Mouse (Mus musculus) midbrain, embryonic 11.5 days (tissue): Measurements from ENCODE around the gene Bmper. TPM values are rescaled to one million over a fixed set of nuclear protein-coding genes. Genes with fewer than 3 reads are reported as not detected.

Experiments
- ATAC-seq: fragments of 200-750 bp; cut with Nextera tagmentation; 2 replicates; pipeline ENCODE4 v1.8.0; 2017; ENCODE audit warnings: moderate TSS enrichment, moderate library complexity; ENCODE audit not compliant: low FRiP score
- DNase-seq: peaks from one replicate; pipeline ENCODE4 v3.0.0; 2015; ENCODE audit warnings: low spot score; ENCODE audit errors: missing footprints
- H3K27ac ChIP-seq: fragments of 300-500 bp; sonication (generic); 2 replicates; pipeline ENCODE4 v1.5.1; 2014; ENCODE audit warnings: low read depth, low read length
- H3K27me3 ChIP-seq: fragments of 300-500 bp; sonication (generic); 2 replicates; pipeline ENCODE4 v1.6.1; 2014; ENCODE audit warnings: mild to moderate bottlenecking, low read length, moderate library complexity, mixed read lengths; ENCODE audit not compliant: control insufficient read depth, insufficient read depth
- H3K36me3 ChIP-seq: fragments of 300-500 bp; sonication (generic); 2 replicates; pipeline ENCODE4 v1.6.1; 2014; ENCODE audit warnings: mild to moderate bottlenecking, low read length, moderate library complexity, mixed read lengths; ENCODE audit not compliant: control insufficient read depth, insufficient read depth
- H3K4me1 ChIP-seq: fragments of 300-500 bp; sonication (generic); 2 replicates; pipeline ENCODE4 v1.6.1; 2014; ENCODE audit warnings: low read length; ENCODE audit not compliant: control insufficient read depth, insufficient read depth
- H3K4me2 ChIP-seq: fragments of 300-500 bp; sonication (generic); 2 replicates; pipeline ENCODE4 v1.6.1; 2014; ENCODE audit warnings: mild to moderate bottlenecking, moderate library complexity
- H3K4me3 ChIP-seq: fragments of 300-500 bp; sonication (generic); 2 replicates; pipeline ENCODE4 v1.5.1; 2014; ENCODE audit warnings: low read depth, low read length
- H3K9ac ChIP-seq: fragments of 300-500 bp; sonication (generic); 2 replicates; pipeline ENCODE4 v1.6.1; 2014; ENCODE audit warnings: low read length
- H3K9me3 ChIP-seq: fragments of 300-500 bp; sonication (generic); 2 replicates; pipeline ENCODE4 v1.6.1; 2016; ENCODE audit warnings: low read length; ENCODE audit not compliant: control insufficient read depth
- WGBS: fragments of 180-500 bp; shearing (Covaris S2); extraction: QIAGEN DNeasy Blood & Tissue Kit; methylation state at CpG from one replicate; pipeline ENCODE4 v1.1.7; 2014; 5-methylcytosine and 5-hydroxymethylcytosine counted together
- polyA plus RNA-seq: library from polyadenylated mRNA; unstranded; fragments of >200 nt; fragmentation: Nextera tagmentation; extraction: Ambion mirVana; gene quantifications from 2 replicates; pipeline ENCODE4 v1.2.1, GENCODE M21; 2014

Gene Bmper
- polyA plus RNA-seq, 1 experiment from 2014 or later: 2.7 TPM

- 87% methylated on average over 3 of the region's 3 CpGs for WGBS
Observed at GRCm38 (mm10) chr9:23384880-23385279, 162.0 kb downstream of the Bmper start.

GRCm38 (mm10) chr9:23386201-23386600 lies 163.3 kb downstream of the Bmper start:
- no peak overlapping the region for H3K4me3 ChIP-seq
- no peak for ATAC-seq
- H3K4me2 ChIP-seq: no peak overlapping the region
- H3K36me3 ChIP-seq: no peaks in the 10 kb centered on the region
- H3K9ac ChIP-seq: no peak overlapping the region
- H3K27ac ChIP-seq: no peak overlapping the region
- DNase-seq: no peak
- H3K9me3 ChIP-seq: no peaks in the 10 kb centered on the region
- WGBS: 78% methylated on average over 3 of the region's 3 CpGs
- no peaks in the 10 kb centered on the region for H3K27me3 ChIP-seq
- no peaks in the 10 kb centered on the region for H3K4me1 ChIP-seq

More at GRCm38 (mm10) chr9:23384880-23385279, 162.0 kb downstream of the Bmper start:
- no peaks in the 10 kb centered on the region for H3K27me3 ChIP-seq
- DNase-seq (no peak), ATAC-seq (no peak)
- no peak overlapping the region for H3K27ac ChIP-seq
- peaks cover 6% of the 10 kb centered on the region; the same call in 1 of the 2 replicates for H3K4me1 ChIP-seq
- H3K9ac ChIP-seq: no peak overlapping the region
- H3K36me3 ChIP-seq: no peaks in the 10 kb centered on the region
- no peak overlapping the region for H3K4me3 ChIP-seq
- H3K4me2 ChIP-seq: no peak overlapping the region
- H3K9me3 ChIP-seq: no peaks in the 10 kb centered on the region

GRCm38 (mm10) chr9:23390118-23390517 lies 167.2 kb downstream of the Bmper start:
- H3K9me3 ChIP-seq: no peaks in the 10 kb centered on the region
- 83% methylated on average over 3 of the region's 3 CpGs for WGBS
- ATAC-seq: no peak

GRCm38 (mm10) chr9:23394652-23395317 lies 171.9 kb downstream of the Bmper start:
- no peak for ATAC-seq

More at GRCm38 (mm10) chr9:23390118-23390517, 167.2 kb downstream of the Bmper start:
- no peak for DNase-seq
- no peaks in the 10 kb centered on the region for H3K36me3 ChIP-seq
- no peaks in the 10 kb centered on the region for H3K4me1 ChIP-seq
- H3K4me2 ChIP-seq: no peak overlapping the region
- H3K9ac ChIP-seq: no peak overlapping the region
- no peaks in the 10 kb centered on the region for H3K27me3 ChIP-seq
- no peak overlapping the region for H3K4me3 ChIP-seq
- H3K27ac ChIP-seq: no peak overlapping the region

GRCm38 (mm10) chr9:23396186-23396585 lies 173.3 kb downstream of the Bmper start:
- H3K4me2 ChIP-seq: no peak overlapping the region
- no peaks in the 10 kb centered on the region for H3K27me3 ChIP-seq
- WGBS: 88% methylated on average over 7 of the region's 7 CpGs
- no peak overlapping the region for H3K27ac ChIP-seq
- ATAC-seq (no peak), DNase-seq (no peak)
- no peak overlapping the region for H3K9ac ChIP-seq
- H3K4me1 ChIP-seq: no peaks in the 10 kb centered on the region
- no peaks in the 10 kb centered on the region for H3K36me3 ChIP-seq
- H3K4me3 ChIP-seq: no peak overlapping the region
- H3K9me3 ChIP-seq: no peaks in the 10 kb centered on the region

More at GRCm38 (mm10) chr9:23394652-23395317, 171.9 kb downstream of the Bmper start:
- Histone ChIP-seq H3K9me3 (no peaks in the 10 kb centered on the region), H3K36me3 (no peaks in the 10 kb centered on the region), H3K9ac (no peak overlapping the region), H3K27me3 (no peaks in the 10 kb centered on the region), H3K4me3 (no peak overlapping the region), H3K4me2 (no peak overlapping the region), H3K27ac (no peak overlapping the region), H3K4me1 (no peaks in the 10 kb centered on the region)
- WGBS: 84% methylated on average over 6 of the region's 6 CpGs
- DNase-seq: no peak

GRCm38 (mm10) chr9:23397876-23398275 lies 175.0 kb downstream of the Bmper start:
- H3K9ac ChIP-seq: no peak overlapping the region
- ATAC-seq: no peak
- H3K4me2 ChIP-seq: no peak overlapping the region
- H3K4me3 ChIP-seq: no peak overlapping the region
- H3K27me3 ChIP-seq: no peaks in the 10 kb centered on the region
- H3K27ac ChIP-seq: no peak overlapping the region
- WGBS: 95% methylated on average over 3 of the region's 3 CpGs
- no peaks in the 10 kb centered on the region for H3K4me1 ChIP-seq
- H3K36me3 ChIP-seq: no peaks in the 10 kb centered on the region
- no peaks in the 10 kb centered on the region for H3K9me3 ChIP-seq
- no peak for DNase-seq

- Histone ChIP-seq H3K4me3 (no peak overlapping the region), H3K4me1 (no peaks in the 10 kb centered on the region), H3K9ac (no peak overlapping the region), H3K27ac (no peak overlapping the region), H3K9me3 (no peaks in the 10 kb centered on the region), H3K36me3 (no peaks in the 10 kb centered on the region), H3K4me2 (no peak overlapping the region), H3K27me3 (no peaks in the 10 kb centered on the region)
- WGBS: 80% methylated on average over 6 of the region's 6 CpGs
- DNase-seq: no peak
- no peak for ATAC-seq
Observed at GRCm38 (mm10) chr9:23399638-23400284, 176.9 kb downstream of the Bmper start.

GRCm38 (mm10) chr9:23407416-23407815 lies 184.5 kb downstream of the Bmper start:
- Histone ChIP-seq H3K4me2 (no peak overlapping the region), H3K4me3 (no peak overlapping the region), H3K27me3 (no peaks in the 10 kb centered on the region), H3K27ac (no peak overlapping the region), H3K36me3 (no peaks in the 10 kb centered on the region), H3K4me1 (peaks cover 3% of the 10 kb centered on the region; the same call in 1 of the 2 replicates), H3K9me3 (no peaks in the 10 kb centered on the region), H3K9ac (no peak overlapping the region)
- ATAC-seq (no peak), DNase-seq (no peak)
- WGBS: 82% methylated on average over 6 of the region's 6 CpGs
